Mouse (Mus musculus): ENCODE measurements around the gene Otub2. TPM values are rescaled to one million over a fixed set of nuclear protein-coding genes. Genes with fewer than 3 reads are reported as not detected.

The Otub2 gene
- 11.2 and 11.3 TPM in 2 replicates for polyA plus RNA-seq (2014; fragmentation: Nextera tagmentation; extraction: Ambion mirVana)

- Histone ChIP-seq H3K4me1 (ENCODE audit: control insufficient read depth, insufficient read depth, low read length) (no peaks in the 10 kb centered on the region), H3K9ac (ENCODE audit: low read length) (peak within 1 kb of the TSS; percentile 84), H3K4me2 (ENCODE audit: low read depth, severe bottlenecking) (peak within 1 kb of the TSS; percentile 69), H3K36me3 (ENCODE audit: control insufficient read depth, insufficient read depth, low read length) (no peaks in the 10 kb centered on the region), H3K4me3 (ENCODE audit: low read depth, low read length) (peak within 1 kb of the TSS; percentile 70), H3K9me3 (ENCODE audit: control insufficient read depth, low read length) (no peaks in the 10 kb centered on the region), H3K27ac (replicated peaks; ENCODE audit: low read depth, low read length) (no peak within 1 kb of the TSS), H3K27me3 (ENCODE audit: control insufficient read depth, insufficient read depth, low read length) (no peaks in the 10 kb centered on the region)
- ATAC-seq (ENCODE audit: insufficient number of reproducible peaks, low FRiP score, low TSS enrichment, low read depth) (peak; percentile 99), DNase-seq (ENCODE audit: low spot score) (peak; percentile 97)
- under 1% methylated on average over 58 of the region's 58 CpGs for WGBS
Measured at GRCm38 (mm10) chr12:103388505-103389347, at the start of gene Otub2. Gene Otub2, plus strand, starts transcription at chr12:103388682.

DNA sequence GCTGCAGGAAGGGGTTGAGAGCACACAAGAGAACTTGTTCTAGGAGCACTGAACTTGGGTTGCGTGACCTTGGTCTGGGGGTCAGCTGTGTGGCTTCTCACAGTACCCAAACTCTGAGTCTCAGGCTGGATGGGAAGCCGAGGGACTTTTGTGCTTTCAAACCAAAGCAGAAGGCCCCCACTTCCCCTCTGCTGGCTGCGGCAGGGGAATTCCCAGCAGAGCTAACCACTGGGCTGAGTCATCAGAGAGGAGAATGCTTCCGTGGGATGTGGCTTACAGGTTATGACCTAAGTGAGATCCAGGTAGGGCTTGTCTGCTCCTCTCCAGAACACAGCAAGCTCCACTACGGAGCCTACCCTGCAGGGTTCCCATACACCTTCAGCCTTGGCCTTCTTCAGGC, 47.3 kb upstream of the Otub2 start:
- ATAC-seq (ENCODE audit: insufficient number of reproducible peaks, low FRiP score, low TSS enrichment, low read depth) (no peak), DNase-seq (ENCODE audit: low spot score) (no peak)
- Histone ChIP-seq H3K36me3 (ENCODE audit: control insufficient read depth, insufficient read depth, low read length) (no peaks in the 10 kb centered on the region), H3K9ac (ENCODE audit: low read length) (no peak overlapping the region), H3K27me3 (ENCODE audit: control insufficient read depth, insufficient read depth, low read length) (no peaks in the 10 kb centered on the region), H3K4me2 (ENCODE audit: low read depth, severe bottlenecking) (no peak overlapping the region), H3K4me3 (ENCODE audit: low read depth, low read length) (no peak overlapping the region), H3K9me3 (ENCODE audit: control insufficient read depth, low read length) (no peaks in the 10 kb centered on the region), H3K27ac (replicated peaks; ENCODE audit: low read depth, low read length) (no peak overlapping the region), H3K4me1 (ENCODE audit: control insufficient read depth, insufficient read depth, low read length) (no peaks in the 10 kb centered on the region)
- 86% methylated on average over 5 of the region's 5 CpGs for WGBS

DNA sequence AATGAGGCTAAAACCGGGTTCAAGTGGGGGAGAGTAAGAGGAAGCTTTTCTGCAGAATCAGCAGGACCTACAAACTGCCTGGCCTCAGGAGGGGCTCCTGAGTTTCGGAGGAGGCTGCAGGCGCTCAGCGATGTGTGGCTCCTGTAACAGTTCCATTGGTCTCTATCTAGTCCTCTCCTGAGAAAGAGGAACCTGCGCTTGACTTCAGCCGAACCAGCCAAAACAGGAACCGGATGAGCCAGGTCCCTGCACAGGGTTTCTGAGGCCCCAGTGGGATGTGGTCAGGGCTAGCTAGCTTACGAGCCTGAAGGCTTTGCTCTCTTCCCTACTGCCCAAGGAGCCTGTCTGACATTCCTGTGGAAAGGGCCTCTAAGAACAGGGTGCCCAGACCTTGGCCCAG, 45.0 kb upstream of the Otub2 start:
- Histone ChIP-seq H3K27me3 (ENCODE audit: control insufficient read depth, insufficient read depth, low read length) (no peaks in the 10 kb centered on the region), H3K27ac (replicated peaks; ENCODE audit: low read depth, low read length) (no peak overlapping the region), H3K4me1 (ENCODE audit: control insufficient read depth, insufficient read depth, low read length) (no peaks in the 10 kb centered on the region), H3K4me2 (ENCODE audit: low read depth, severe bottlenecking) (no peak overlapping the region), H3K9me3 (ENCODE audit: control insufficient read depth, low read length) (no peaks in the 10 kb centered on the region), H3K9ac (ENCODE audit: low read length) (no peak overlapping the region), H3K4me3 (ENCODE audit: low read depth, low read length) (no peak overlapping the region), H3K36me3 (ENCODE audit: control insufficient read depth, insufficient read depth, low read length) (no peaks in the 10 kb centered on the region)
- 77% methylated on average over 8 of the region's 8 CpGs for WGBS
- no peak for DNase-seq (ENCODE audit: low spot score)
- ATAC-seq (ENCODE audit: insufficient number of reproducible peaks, low FRiP score, low TSS enrichment, low read depth), result no peak

- no peak overlapping the region for H3K9ac ChIP-seq (ENCODE audit: low read length)
- no peaks in the 10 kb centered on the region for H3K27me3 ChIP-seq (ENCODE audit: control insufficient read depth, insufficient read depth, low read length)
- ATAC-seq (ENCODE audit: insufficient number of reproducible peaks, low FRiP score, low TSS enrichment, low read depth), result no peak
- H3K4me3 ChIP-seq (ENCODE audit: low read depth, low read length), result no peak overlapping the region
- H3K36me3 ChIP-seq (ENCODE audit: control insufficient read depth, insufficient read depth, low read length), result no peaks in the 10 kb centered on the region
- no peaks in the 10 kb centered on the region for H3K9me3 ChIP-seq (ENCODE audit: control insufficient read depth, low read length)
- no peaks in the 10 kb centered on the region for H3K4me1 ChIP-seq (ENCODE audit: control insufficient read depth, insufficient read depth, low read length)
- 88% methylated on average over 7 of the region's 7 CpGs for WGBS
- DNase-seq (ENCODE audit: low spot score), result no peak
- H3K4me2 ChIP-seq (ENCODE audit: low read depth, severe bottlenecking), result no peak overlapping the region
- H3K27ac ChIP-seq (replicated peaks; ENCODE audit: low read depth, low read length), result no peak overlapping the region
Measured at GRCm38 (mm10) chr12:103344934-103345333, 43.5 kb upstream of the Otub2 start.

DNA sequence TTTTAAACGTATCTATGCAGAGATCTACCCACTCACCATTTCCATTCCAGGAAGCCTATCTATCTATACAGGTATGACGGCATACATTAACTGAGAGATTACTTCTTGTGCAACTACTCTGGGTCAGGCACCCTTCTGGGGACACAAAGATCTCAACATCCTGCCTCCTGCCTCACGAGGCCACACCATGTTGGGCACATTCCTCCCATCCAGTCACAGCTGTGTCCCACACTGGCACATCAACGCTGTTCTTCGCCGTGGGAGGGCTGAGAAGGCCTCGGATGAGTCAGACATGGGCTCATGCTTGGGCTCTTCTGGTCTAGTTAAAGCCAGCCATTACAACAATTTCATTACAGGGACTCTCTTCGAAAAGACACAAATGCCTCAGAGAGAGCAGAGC, 41.5 kb upstream of the Otub2 start:
- Histone ChIP-seq H3K9ac (ENCODE audit: low read length) (no peak overlapping the region), H3K36me3 (ENCODE audit: control insufficient read depth, insufficient read depth, low read length) (no peaks in the 10 kb centered on the region), H3K4me2 (ENCODE audit: low read depth, severe bottlenecking) (no peak overlapping the region), H3K9me3 (ENCODE audit: control insufficient read depth, low read length) (no peaks in the 10 kb centered on the region), H3K4me1 (ENCODE audit: control insufficient read depth, insufficient read depth, low read length) (no peaks in the 10 kb centered on the region), H3K27ac (replicated peaks; ENCODE audit: low read depth, low read length) (no peak overlapping the region), H3K27me3 (ENCODE audit: control insufficient read depth, insufficient read depth, low read length) (no peaks in the 10 kb centered on the region), H3K4me3 (ENCODE audit: low read depth, low read length) (no peak overlapping the region)
- 89% methylated on average over 8 of the region's 8 CpGs for WGBS
- DNase-seq (ENCODE audit: low spot score) (no peak), ATAC-seq (ENCODE audit: insufficient number of reproducible peaks, low FRiP score, low TSS enrichment, low read depth) (no peak)

DNA sequence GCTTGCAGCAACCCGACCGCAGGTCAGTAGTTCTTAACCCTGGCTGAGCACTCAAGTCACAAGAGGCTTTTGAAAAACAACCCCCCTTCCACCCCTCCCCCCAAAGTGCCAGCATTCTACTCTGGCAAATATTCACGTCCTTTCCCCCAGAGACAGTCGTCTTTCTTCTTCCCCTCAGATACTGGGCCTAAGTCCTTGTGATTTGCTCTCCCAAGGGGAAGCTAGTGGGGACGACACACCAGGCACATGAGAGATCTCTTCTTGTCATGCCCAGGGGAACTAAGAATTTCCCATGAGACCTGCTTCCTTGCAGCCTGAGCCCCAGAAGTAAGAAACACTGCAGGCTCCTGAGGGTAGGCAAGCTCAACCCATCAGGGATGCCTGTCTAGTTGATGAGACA, 41.1 kb upstream of the Otub2 start:
- H3K9me3 ChIP-seq (ENCODE audit: control insufficient read depth, low read length), result no peaks in the 10 kb centered on the region
- H3K4me1 ChIP-seq (ENCODE audit: control insufficient read depth, insufficient read depth, low read length), result no peaks in the 10 kb centered on the region
- H3K4me2 ChIP-seq (ENCODE audit: low read depth, severe bottlenecking), result no peak overlapping the region
- no peak overlapping the region for H3K9ac ChIP-seq (ENCODE audit: low read length)
- no peak overlapping the region for H3K27ac ChIP-seq (replicated peaks; ENCODE audit: low read depth, low read length)
- 74% methylated on average over 5 of the region's 5 CpGs for WGBS
- no peaks in the 10 kb centered on the region for H3K36me3 ChIP-seq (ENCODE audit: control insufficient read depth, insufficient read depth, low read length)
- DNase-seq (ENCODE audit: low spot score) (no peak), ATAC-seq (ENCODE audit: insufficient number of reproducible peaks, low FRiP score, low TSS enrichment, low read depth) (no peak)
- no peak overlapping the region for H3K4me3 ChIP-seq (ENCODE audit: low read depth, low read length)
- H3K27me3 ChIP-seq (ENCODE audit: control insufficient read depth, insufficient read depth, low read length), result no peaks in the 10 kb centered on the region

DNA sequence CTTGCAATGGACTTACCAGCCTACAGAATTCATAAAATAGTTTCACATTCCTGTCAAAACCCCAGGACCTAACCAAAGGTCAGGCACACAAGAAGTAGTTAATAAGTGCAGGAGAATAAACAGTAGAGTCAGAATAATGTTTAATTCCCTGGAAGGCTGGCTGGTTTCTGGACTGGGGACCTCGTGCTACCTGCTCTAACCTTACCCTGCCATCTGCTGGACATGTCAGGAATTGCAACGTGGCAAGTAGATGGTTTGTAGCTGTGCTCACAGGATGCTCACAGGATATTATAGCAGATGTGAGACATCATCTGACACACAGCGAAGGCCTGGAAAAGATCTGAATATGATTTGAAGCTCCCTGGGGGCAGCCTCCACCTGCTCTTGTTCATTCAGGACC, 40.0 kb upstream of the Otub2 start:
- H3K4me1 ChIP-seq (ENCODE audit: control insufficient read depth, insufficient read depth, low read length), result no peaks in the 10 kb centered on the region
- peak; percentile 91 for DNase-seq (ENCODE audit: low spot score)
- 11% methylated on average over 3 of the region's 3 CpGs for WGBS
- no peak overlapping the region for H3K9ac ChIP-seq (ENCODE audit: low read length)
- H3K36me3 ChIP-seq (ENCODE audit: control insufficient read depth, insufficient read depth, low read length), result no peaks in the 10 kb centered on the region
- ATAC-seq (ENCODE audit: insufficient number of reproducible peaks, low FRiP score, low TSS enrichment, low read depth), result peak; percentile 49; the same call in 1 of the 2 replicates
- no peaks in the 10 kb centered on the region for H3K9me3 ChIP-seq (ENCODE audit: control insufficient read depth, low read length)
- no peak overlapping the region for H3K27ac ChIP-seq (replicated peaks; ENCODE audit: low read depth, low read length)
- no peaks in the 10 kb centered on the region for H3K27me3 ChIP-seq (ENCODE audit: control insufficient read depth, insufficient read depth, low read length)
- no peak overlapping the region for H3K4me2 ChIP-seq (ENCODE audit: low read depth, severe bottlenecking)
- H3K4me3 ChIP-seq (ENCODE audit: low read depth, low read length), result no peak overlapping the region

GRCm38 (mm10) chr12:103352735-103353134, 35.7 kb upstream of the Otub2 start:
- H3K4me3 ChIP-seq (ENCODE audit: low read depth, low read length), result no peak overlapping the region
- ATAC-seq (ENCODE audit: insufficient number of reproducible peaks, low FRiP score, low TSS enrichment, low read depth) (no peak), DNase-seq (ENCODE audit: low spot score) (no peak)
- H3K9me3 ChIP-seq (ENCODE audit: control insufficient read depth, low read length), result no peaks in the 10 kb centered on the region
- no peaks in the 10 kb centered on the region for H3K36me3 ChIP-seq (ENCODE audit: control insufficient read depth, insufficient read depth, low read length)
- no peak overlapping the region for H3K4me2 ChIP-seq (ENCODE audit: low read depth, severe bottlenecking)
- no peak overlapping the region for H3K27ac ChIP-seq (replicated peaks; ENCODE audit: low read depth, low read length)
- 89% methylated on average over 6 of the region's 6 CpGs for WGBS
- H3K4me1 ChIP-seq (ENCODE audit: control insufficient read depth, insufficient read depth, low read length), result no peaks in the 10 kb centered on the region
- no peaks in the 10 kb centered on the region for H3K27me3 ChIP-seq (ENCODE audit: control insufficient read depth, insufficient read depth, low read length)
- H3K9ac ChIP-seq (ENCODE audit: low read length), result no peak overlapping the region
